Mouse (Mus musculus) cortical plate, adult 2 months (tissue): ENCODE measurements around the gene Fmnl2. TPM values are rescaled to one million over a fixed set of nuclear protein-coding genes. Genes with fewer than 3 reads are reported as not detected.

Experiments
- H3K27ac ChIP-seq: fragments of 200-500 bp; 2 replicates; pipeline ENCODE4 v1.5.1; 2012; ENCODE audit warnings: low read length, control low read depth, inconsistent platforms; ENCODE audit not compliant: insufficient read depth
- H3K4me1 ChIP-seq: fragments of 200-500 bp; 2 replicates; pipeline ENCODE4 v1.6.1; 2011; ENCODE audit warnings: low read length; ENCODE audit not compliant: control insufficient read depth, insufficient read depth
- H3K4me3 ChIP-seq: fragments of 200-500 bp; 2 replicates; pipeline ENCODE4 v1.5.1; 2011; ENCODE audit warnings: mild to moderate bottlenecking, low read length, control low read depth; ENCODE audit not compliant: insufficient read depth
- CTCF ChIP-seq: fragments of 200-500 bp; IDR thresholded peaks from 2 replicates; pipeline ENCODE4 v1.5.1; 2011; ENCODE audit warnings: mild to moderate bottlenecking, control low read depth, low read length; ENCODE audit not compliant: insufficient read depth; ENCODE audit errors: extremely low read depth
- POLR2A ChIP-seq: fragments of 200-500 bp; IDR thresholded peaks from 2 replicates; pipeline ENCODE4 v1.6.1; 2011; ENCODE audit warnings: mild to moderate bottlenecking, low read length, control low read depth; ENCODE audit not compliant: insufficient read depth; ENCODE audit errors: extremely low read depth
- polyA plus RNA-seq: library from polyadenylated mRNA; depleted of rRNA; stranded (reverse); fragments of >200 nt; gene quantifications from 2 replicates; pipeline ENCODE4 v1.2.3, GENCODE M21; 2012

The Fmnl2 gene
- polyA plus RNA-seq, 1 experiment = 24.9 TPM

DNA sequence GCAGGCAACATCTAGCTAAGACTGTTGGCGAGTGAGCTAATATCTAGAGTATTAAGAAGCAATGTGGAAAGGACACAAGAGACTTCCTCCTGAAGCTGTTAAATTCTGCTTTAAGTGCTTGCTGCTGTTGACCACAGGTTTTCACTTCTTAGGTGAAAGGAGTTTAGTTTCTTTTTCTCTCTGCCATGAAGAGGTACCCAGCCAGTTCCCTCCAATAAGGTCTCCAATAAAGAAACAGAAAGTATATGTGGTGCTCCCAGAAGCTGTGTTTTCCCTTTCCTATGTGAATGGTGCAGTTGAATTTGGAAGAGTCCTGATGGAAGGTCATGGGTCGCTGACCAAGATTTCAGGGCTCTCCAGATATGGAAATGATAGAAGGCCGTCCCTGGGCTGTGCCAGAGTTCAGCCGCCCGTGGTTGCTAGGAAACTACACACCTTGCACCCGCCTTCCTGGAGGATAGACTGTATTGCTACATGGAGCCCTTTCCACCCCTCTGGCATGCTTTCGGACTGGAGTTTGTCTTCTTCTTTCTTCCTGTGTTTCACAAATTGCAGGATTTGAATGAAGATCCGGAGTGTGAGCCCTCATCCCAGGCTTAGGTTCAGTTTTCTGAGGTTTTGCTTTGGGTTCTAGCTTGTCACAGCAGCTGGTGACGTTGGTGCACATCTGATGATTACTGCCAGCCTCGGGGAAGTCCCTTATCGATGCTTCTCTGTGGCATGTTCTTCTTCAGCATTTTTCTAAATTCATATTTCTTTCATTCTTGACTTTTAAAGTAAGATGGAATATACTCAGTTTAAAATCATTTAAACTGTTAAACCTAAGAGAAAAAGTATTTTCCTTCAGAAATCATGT, 244.5 kb downstream of the Fmnl2 start:
- Histone ChIP-seq H3K4me1 (no peaks in the 10 kb centered on the region), H3K27ac (no peak overlapping the region), H3K4me3 (no peak overlapping the region)
- TF ChIP-seq POLR2A (no peak), CTCF (no peak)

DNA sequence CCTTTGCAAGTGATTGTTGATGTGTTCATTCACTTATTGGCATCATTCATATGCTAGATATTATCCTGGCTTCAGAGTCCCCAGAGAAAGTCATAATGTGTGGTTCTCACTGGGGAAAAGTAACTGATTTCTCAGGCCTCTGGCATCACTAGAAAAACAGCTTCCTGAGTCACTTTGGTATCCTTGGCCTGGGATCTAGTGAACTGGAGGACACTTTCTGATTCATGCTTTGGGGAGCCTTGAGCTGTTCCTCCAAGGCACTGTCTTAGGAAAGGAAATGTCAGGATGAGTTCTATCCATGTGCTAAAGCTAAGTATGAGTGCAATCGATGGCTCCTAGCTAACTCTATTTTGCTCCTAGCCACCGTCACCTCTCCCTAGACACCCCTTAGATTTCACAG, 245.2 kb downstream of the Fmnl2 start:
- no peak for TF ChIP-seq CTCF
- TF ChIP-seq POLR2A = no peak
- Histone ChIP-seq H3K4me1 (no peaks in the 10 kb centered on the region), H3K27ac (no peak overlapping the region), H3K4me3 (no peak overlapping the region)

DNA sequence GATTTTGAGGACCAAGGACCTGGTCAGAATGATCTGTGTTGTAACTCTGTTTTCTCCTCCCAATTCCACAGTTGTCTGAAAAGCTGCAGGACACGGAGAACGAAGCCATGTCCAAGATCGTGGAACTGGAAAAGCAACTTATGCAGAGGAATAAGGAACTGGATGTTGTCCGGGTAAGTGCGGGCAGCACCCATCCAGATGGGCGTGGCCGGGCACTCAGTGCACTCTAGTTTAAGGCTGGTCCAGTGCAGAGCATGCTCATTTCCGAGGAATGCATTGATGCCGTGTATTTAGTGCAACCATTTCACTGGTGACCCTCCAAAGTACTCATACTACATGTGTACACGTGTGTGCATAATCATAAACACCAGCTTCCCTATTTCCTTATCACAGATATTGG, 247.7 kb downstream of the Fmnl2 start:
- Histone ChIP-seq H3K4me3 (no peak overlapping the region), H3K4me1 (no peaks in the 10 kb centered on the region; the same call in 1 of the 2 replicates), H3K27ac (no peak overlapping the region)
- TF ChIP-seq POLR2A (no peak), CTCF (no peak)

DNA sequence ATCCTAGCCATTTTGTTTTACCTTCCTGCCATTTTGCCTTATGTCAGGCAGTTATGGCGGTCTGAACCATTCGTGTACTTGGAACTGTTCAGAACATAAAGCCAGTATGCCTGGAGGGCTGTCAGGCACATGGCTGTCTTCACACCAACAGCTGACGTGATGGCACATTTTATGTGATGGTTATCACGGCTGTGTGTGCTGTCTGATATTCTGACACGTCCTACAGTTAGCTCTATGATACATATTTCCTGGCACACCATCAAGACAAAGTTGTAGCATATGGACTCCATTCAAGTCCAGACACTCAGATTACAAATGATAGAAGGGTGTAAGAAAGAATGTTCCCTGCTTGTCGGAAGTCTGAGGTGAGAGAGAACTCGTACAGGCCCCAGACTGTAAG, 248.4 kb downstream of the Fmnl2 start:
- Histone ChIP-seq H3K4me1 (no peaks in the 10 kb centered on the region; the same call in 1 of the 2 replicates), H3K27ac (no peak overlapping the region), H3K4me3 (no peak overlapping the region)
- no peak for TF ChIP-seq CTCF
- no peak for TF ChIP-seq POLR2A

DNA sequence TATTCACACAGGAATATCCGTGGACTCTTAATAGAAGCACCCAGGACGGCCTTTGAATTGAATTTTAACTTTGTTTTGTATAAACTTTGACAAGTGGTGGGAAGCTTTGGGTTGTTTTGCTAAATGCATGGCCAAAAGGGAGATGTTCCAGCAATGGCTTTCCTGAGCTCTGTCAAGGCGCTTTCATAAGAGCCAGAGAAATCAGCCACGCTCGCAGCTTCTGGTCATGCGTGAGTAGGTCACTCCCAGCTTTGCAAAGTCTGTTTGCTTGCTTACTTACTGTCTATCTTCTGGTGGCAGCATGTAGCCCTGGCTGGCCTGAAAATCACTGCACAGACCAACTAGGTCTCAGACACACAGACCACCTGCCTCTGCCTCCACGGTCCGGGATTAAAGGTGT, 248.8 kb downstream of the Fmnl2 start:
- H3K4me1 ChIP-seq = no peaks in the 10 kb centered on the region; the same call in 1 of the 2 replicates
- no peak overlapping the region for H3K4me3 ChIP-seq
- TF ChIP-seq CTCF (no peak), POLR2A (no peak)
- H3K27ac ChIP-seq = no peak overlapping the region

DNA sequence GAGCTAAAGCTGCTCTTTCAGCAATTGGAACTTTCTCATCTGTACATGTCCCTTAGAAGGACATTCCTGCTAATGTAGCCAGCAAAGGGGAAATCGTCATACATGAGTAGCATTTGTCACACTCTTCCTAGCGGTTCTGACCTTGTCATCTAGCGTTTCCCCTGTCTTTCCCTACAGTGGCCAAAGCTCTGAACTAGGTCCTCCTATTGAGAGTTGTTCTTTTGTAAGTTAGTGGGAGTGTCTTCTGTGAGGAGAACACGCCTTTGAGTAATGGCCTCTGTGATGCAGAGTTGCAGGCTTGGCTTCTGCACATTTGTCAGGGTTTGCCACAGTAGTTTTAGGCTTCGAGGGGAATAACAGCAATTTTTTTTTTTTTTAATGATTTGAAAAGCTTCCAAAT, 250.9 kb downstream of the Fmnl2 start:
- H3K4me3 ChIP-seq = no peak overlapping the region
- TF ChIP-seq CTCF (no peak), POLR2A (no peak)
- no peaks in the 10 kb centered on the region; the same call in 1 of the 2 replicates for H3K4me1 ChIP-seq
- H3K27ac ChIP-seq = no peak overlapping the region

DNA sequence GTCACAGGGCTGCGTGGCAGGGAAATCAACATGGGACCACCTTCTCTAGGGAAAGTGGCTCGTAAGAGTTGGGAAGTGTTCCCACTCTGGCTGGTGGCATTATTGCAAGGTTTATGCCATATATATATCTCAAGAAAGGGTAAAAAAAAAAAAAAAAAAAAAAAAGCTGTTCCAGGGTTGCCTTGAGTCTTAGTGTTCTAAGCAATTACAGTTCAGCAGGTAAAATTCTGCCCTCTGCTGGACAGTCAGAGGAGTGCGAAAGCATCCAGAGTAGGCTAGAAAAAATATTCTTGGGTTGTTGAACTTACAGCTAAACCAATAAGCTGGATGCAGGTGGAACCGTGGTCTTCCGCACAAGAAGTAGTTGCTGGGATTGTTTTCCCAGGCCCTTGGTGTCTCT, 264.1 kb downstream of the Fmnl2 start:
- no peaks in the 10 kb centered on the region for H3K4me1 ChIP-seq
- H3K27ac ChIP-seq = no peak overlapping the region
- H3K4me3 ChIP-seq = no peak overlapping the region
- TF ChIP-seq CTCF (peak; percentile 67), POLR2A (no peak)

DNA sequence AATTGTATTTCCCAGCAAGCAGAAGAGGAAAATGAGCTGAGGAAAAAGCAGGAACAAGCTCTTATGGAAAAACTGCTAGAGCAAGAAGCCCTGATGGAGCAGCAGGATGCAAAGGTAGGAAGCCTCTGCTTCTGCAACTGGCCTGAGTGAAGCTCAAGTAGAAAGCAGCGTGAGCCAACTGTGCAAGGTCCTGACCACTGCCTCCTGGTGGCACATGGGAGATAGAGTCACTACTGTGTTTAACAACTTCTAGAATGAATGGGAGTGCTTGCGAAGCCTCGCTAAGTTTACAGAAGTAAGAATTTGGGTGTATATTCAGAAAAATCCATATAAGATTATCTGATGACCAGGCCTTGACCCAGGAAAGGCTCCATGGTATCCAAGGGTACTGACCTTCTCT, 268.3 kb downstream of the Fmnl2 start:
- H3K4me1 ChIP-seq = no peaks in the 10 kb centered on the region
- 0 out of 2 replicates have a peak, but pooled peaks have one; percentile 23 for TF ChIP-seq CTCF
- TF ChIP-seq POLR2A = no peak
- no peak overlapping the region for H3K27ac ChIP-seq
- no peak overlapping the region for H3K4me3 ChIP-seq

DNA sequence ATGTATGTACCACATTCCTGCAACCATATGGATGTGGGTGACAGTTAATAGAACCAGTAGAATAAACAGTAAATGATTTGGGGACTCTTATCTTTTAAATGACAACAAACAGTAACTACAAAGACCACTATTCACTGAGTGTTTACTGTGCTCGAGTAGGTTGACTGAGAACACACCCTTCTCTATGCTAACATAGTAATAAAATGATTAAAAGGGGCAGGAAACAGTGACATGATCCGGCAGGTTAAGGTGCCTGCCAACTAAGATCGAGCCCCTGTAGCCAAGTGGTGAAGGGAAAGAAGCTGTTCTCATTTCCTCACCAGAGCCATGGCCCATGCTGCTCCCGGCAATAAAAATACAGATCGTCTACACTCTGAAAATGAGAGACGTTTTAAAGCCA, 271.4 kb downstream of the Fmnl2 start:
- H3K4me3 ChIP-seq = no peak overlapping the region
- TF ChIP-seq CTCF (no peak), POLR2A (no peak)
- H3K4me1 ChIP-seq = no peaks in the 10 kb centered on the region
- no peak overlapping the region for H3K27ac ChIP-seq

DNA sequence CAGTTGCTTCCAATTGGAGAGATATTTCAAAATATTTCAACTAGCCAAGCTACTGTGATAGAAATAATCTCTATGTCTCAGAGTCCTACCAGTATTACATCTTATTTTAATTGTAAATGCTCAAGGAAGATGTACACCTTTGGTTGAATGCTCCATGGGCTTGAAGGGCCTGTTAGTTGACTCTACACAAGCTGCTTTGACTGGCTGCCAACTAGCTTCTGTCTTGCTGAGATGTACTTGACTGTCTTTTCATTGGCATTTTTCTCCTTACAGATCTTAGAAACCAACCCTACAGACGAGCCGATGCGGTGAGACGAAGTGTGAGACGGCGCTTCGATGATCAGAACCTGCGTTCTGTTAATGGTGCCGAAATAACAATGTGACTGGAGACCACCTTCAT, 273.9 kb downstream of the Fmnl2 start:
- Histone ChIP-seq H3K4me1 (no peaks in the 10 kb centered on the region), H3K4me3 (no peak overlapping the region), H3K27ac (no peak overlapping the region)
- TF ChIP-seq CTCF (no peak), POLR2A (no peak)
